7 mouse cellular contexts compared by ENCODE assay signal in genomic region chr6:65510051-65510669, GRCm38 (mm10). TPM values are rescaled to one million over a fixed set of nuclear protein-coding genes. Genes with fewer than 3 reads are reported as not detected.
DNase-seq lines count a peak whose midpoint lies in the region; ATAC-seq lines count a peak whose summit lies in the region.

No protein-coding gene starts in this region.

- no peaks in the 10 kb centered on the region for H3K9me3 ChIP-seq in intestine, embryonic 14.5 days (ENCODE audit: control insufficient read depth, low read length)
- no peaks in the 10 kb centered on the region for H3K9me3 ChIP-seq in midbrain, embryonic 11.5 days (ENCODE audit: control insufficient read depth, low read length)

- no peak overlapping the region for H3K4me2 ChIP-seq in intestine, embryonic 14.5 days (ENCODE audit: low read length)
- H3K4me2 ChIP-seq in midbrain, embryonic 11.5 days = no peak overlapping the region

- H3K27me3 ChIP-seq in intestine, embryonic 14.5 days (replicated peaks; ENCODE audit: control insufficient read depth, insufficient read depth, low read length) = no peaks in the 10 kb centered on the region
- H3K27me3 ChIP-seq in midbrain, embryonic 11.5 days (ENCODE audit: control insufficient read depth, insufficient read depth, low read length) = no peaks in the 10 kb centered on the region

- ATAC-seq in frontal cortex, adult (ENCODE audit: low TSS enrichment) = peak; percentile 98
- peak; percentile 70; the same call in 1 of the 2 replicates for ATAC-seq in intestine, embryonic 14.5 days (replicated peaks; ENCODE audit: low FRiP score, low TSS enrichment, low read depth)
- ATAC-seq in midbrain, embryonic 11.5 days (ENCODE audit: low FRiP score) = peak; percentile 88

- WGBS in intestine, embryonic 14.5 days = 43% methylated on average over 4 of the region's 4 CpGs
- WGBS in midbrain, embryonic 11.5 days = 45% methylated on average over 4 of the region's 4 CpGs

- H3K27ac ChIP-seq in intestine, embryonic 14.5 days (ENCODE audit: low read depth) = no peak overlapping the region
- H3K27ac ChIP-seq in midbrain, embryonic 11.5 days (ENCODE audit: low read depth, low read length) = no peak overlapping the region

- DNase-seq in R1 (ENCODE audit: low read depth, low spot score) = peak; percentile 77
- peak; percentile 18 for DNase-seq in cerebellum, adult 11-12 months
- peak; percentile 80 for DNase-seq in intestine, embryonic 14.5 days (ENCODE audit: low spot score)
- peak; percentile 10 to 76 for DNase-seq in left cerebral cortex, adult 9 months (ENCODE audit: low spot score in 2 of 2)
- peak; percentile 95 for DNase-seq in midbrain, embryonic 11.5 days (ENCODE audit: low spot score, missing footprints)
- peak; percentile 47 for DNase-seq in skeletal muscle tissue, adult 2 months (ENCODE audit: low read depth, low spot score)

- H3K4me1 ChIP-seq in intestine, embryonic 14.5 days (replicated peaks; ENCODE audit: control insufficient read depth, insufficient read depth, low read length) = no peaks in the 10 kb centered on the region
- H3K4me1 ChIP-seq in midbrain, embryonic 11.5 days (ENCODE audit: control insufficient read depth, insufficient read depth, low read length) = no peaks in the 10 kb centered on the region

- no peaks in the 10 kb centered on the region for H3K36me3 ChIP-seq in intestine, embryonic 14.5 days (ENCODE audit: control insufficient read depth, insufficient read depth, low read length)
- H3K36me3 ChIP-seq in midbrain, embryonic 11.5 days (ENCODE audit: control insufficient read depth, insufficient read depth, low read length) = no peaks in the 10 kb centered on the region

- H3K4me3 ChIP-seq in intestine, embryonic 14.5 days (ENCODE audit: low read depth, low read length) = no peak overlapping the region
- H3K4me3 ChIP-seq in midbrain, embryonic 11.5 days (ENCODE audit: low read depth, low read length) = no peak overlapping the region

- no peak overlapping the region for H3K9ac ChIP-seq in intestine, embryonic 14.5 days (ENCODE audit: low read length)
- H3K9ac ChIP-seq in midbrain, embryonic 11.5 days (ENCODE audit: low read length) = no peak overlapping the region

RNA-seq across cellular contexts. Expression of gene Tnip3, which starts 15.0 kb away (rescaled TPM):
- polyA plus RNA-seq in intestine, embryonic 14.5 days (2014; fragmentation: Nextera tagmentation; extraction: Ambion mirVana) = not detected in 2 replicates
- polyA plus RNA-seq in midbrain, embryonic 11.5 days (2014; fragmentation: Nextera tagmentation; extraction: Ambion mirVana) = 0.08 TPM in 1 of 2 replicates, not detected in the other

Comparison
In these comparisons a context has a peak if more than half of its experiments do, and no peak if none do; other contexts are left out.
1. DNase-seq: peak in every context shown above with its lines; median percentile 95 in midbrain, embryonic 11.5 days; 80 in intestine, embryonic 14.5 days; 77 in R1; 47 in skeletal muscle tissue, adult 2 months; 43 in left cerebral cortex, adult 9 months; 18 in cerebellum, adult 11-12 months.